Mouse (Mus musculus): ENCODE results near the gene Ccnjl.

GRCm38 (mm10) chr11:43544819-43545218, 16.2 kb downstream of the Ccnjl start:
- TF ChIP-seq CTCF (IDR thresholded peaks at IDR 0.05; ENCODE audit: extremely low read depth, insufficient read depth, low read length) (no peak), POLR2A (IDR thresholded peaks at IDR 0.05; ENCODE audit: extremely low read depth, insufficient read depth, low read length) (no peak)

All from cortical plate, adult 2 months (tissue).